Mouse (Mus musculus): ENCODE results near the gene Faf2. TPM values are rescaled to one million over a fixed set of nuclear protein-coding genes. Genes with fewer than 3 reads are reported as not detected.

Gene Faf2
- polyA plus RNA-seq, 1 experiment from 2014 or later = 98.5 TPM

GRCm38 (mm10) chr13:54650461-54650860, 28.9 kb downstream of the Faf2 start:
- Histone ChIP-seq H3K9me3 (ENCODE audit: control insufficient read depth, low read length) (no peaks in the 10 kb centered on the region), H3K27me3 (ENCODE audit: control insufficient read depth, insufficient read depth, low read length) (no peaks in the 10 kb centered on the region), H3K4me3 (replicated peaks; ENCODE audit: low read depth, low read length) (no peak overlapping the region), H3K4me2 (ENCODE audit: low read length) (no peak overlapping the region), H3K36me3 (ENCODE audit: control insufficient read depth, insufficient read depth, low read length) (peaks cover 96% of the 10 kb centered on the region), H3K4me1 (ENCODE audit: control insufficient read depth, insufficient read depth, low read length) (no peaks in the 10 kb centered on the region), H3K9ac (replicated peaks; ENCODE audit: low read length) (no peak overlapping the region), H3K27ac (replicated peaks; ENCODE audit: low read depth, low read length) (no peak overlapping the region)
- 100% methylated on average over 3 of the region's 3 CpGs for WGBS
- DNase-seq = no peak
- no peak for ATAC-seq (ENCODE audit: low FRiP score, low TSS enrichment)

GRCm38 (mm10) chr13:54660877-54661276, 39.3 kb downstream of the Faf2 start:
- no peak for DNase-seq
- H3K9ac ChIP-seq (replicated peaks; ENCODE audit: low read length) = no peak overlapping the region
- ATAC-seq (ENCODE audit: low FRiP score, low TSS enrichment) = no peak
- no peak overlapping the region for H3K4me3 ChIP-seq (replicated peaks; ENCODE audit: low read depth, low read length)
- no peaks in the 10 kb centered on the region for H3K9me3 ChIP-seq (ENCODE audit: control insufficient read depth, low read length)
- 64% methylated on average over 5 of the region's 5 CpGs for WGBS
- no peak overlapping the region for H3K4me2 ChIP-seq (ENCODE audit: low read length)
- H3K4me1 ChIP-seq (ENCODE audit: control insufficient read depth, insufficient read depth, low read length) = no peaks in the 10 kb centered on the region
- H3K27me3 ChIP-seq (ENCODE audit: control insufficient read depth, insufficient read depth, low read length) = no peaks in the 10 kb centered on the region
- H3K27ac ChIP-seq (replicated peaks; ENCODE audit: low read depth, low read length) = no peak overlapping the region
- H3K36me3 ChIP-seq (ENCODE audit: control insufficient read depth, insufficient read depth, low read length) = peaks cover 79% of the 10 kb centered on the region

GRCm38 (mm10) chr13:54661358-54661757, 39.8 kb downstream of the Faf2 start:
- no peak overlapping the region for H3K4me3 ChIP-seq (replicated peaks; ENCODE audit: low read depth, low read length)
- H3K36me3 ChIP-seq (ENCODE audit: control insufficient read depth, insufficient read depth, low read length) = peaks cover 74% of the 10 kb centered on the region
- no peaks in the 10 kb centered on the region for H3K27me3 ChIP-seq (ENCODE audit: control insufficient read depth, insufficient read depth, low read length)
- no peak overlapping the region for H3K27ac ChIP-seq (replicated peaks; ENCODE audit: low read depth, low read length)
- 89% methylated on average over 12 of the region's 12 CpGs for WGBS
- no peak overlapping the region for H3K4me2 ChIP-seq (ENCODE audit: low read length)
- ATAC-seq (ENCODE audit: low FRiP score, low TSS enrichment) (no peak), DNase-seq (no peak)
- no peaks in the 10 kb centered on the region for H3K4me1 ChIP-seq (ENCODE audit: control insufficient read depth, insufficient read depth, low read length)
- H3K9me3 ChIP-seq (ENCODE audit: control insufficient read depth, low read length) = no peaks in the 10 kb centered on the region
- no peak overlapping the region for H3K9ac ChIP-seq (replicated peaks; ENCODE audit: low read length)

- 87% methylated on average over 4 of the region's 4 CpGs for WGBS
- H3K9me3 ChIP-seq (ENCODE audit: control insufficient read depth, low read length) = no peaks in the 10 kb centered on the region
- H3K36me3 ChIP-seq (ENCODE audit: control insufficient read depth, insufficient read depth, low read length) = peaks cover 53% of the 10 kb centered on the region
Observed at GRCm38 (mm10) chr13:54663999-54664398, 42.4 kb downstream of the Faf2 start.

GRCm38 (mm10) chr13:54664509-54664908, 42.9 kb downstream of the Faf2 start:
- H3K4me1 ChIP-seq (ENCODE audit: control insufficient read depth, insufficient read depth, low read length) = no peaks in the 10 kb centered on the region
- H3K36me3 ChIP-seq (ENCODE audit: control insufficient read depth, insufficient read depth, low read length) = peaks cover 48% of the 10 kb centered on the region
- H3K9ac ChIP-seq (replicated peaks; ENCODE audit: low read length) = no peak overlapping the region
- no peak for ATAC-seq (ENCODE audit: low FRiP score, low TSS enrichment)
- DNase-seq = no peak
- no peaks in the 10 kb centered on the region for H3K9me3 ChIP-seq (ENCODE audit: control insufficient read depth, low read length)
- WGBS = 88% methylated on average over 1 of the region's 1 CpGs
- no peak overlapping the region for H3K4me3 ChIP-seq (replicated peaks; ENCODE audit: low read depth, low read length)
- H3K27me3 ChIP-seq (ENCODE audit: control insufficient read depth, insufficient read depth, low read length) = no peaks in the 10 kb centered on the region
- H3K4me2 ChIP-seq (ENCODE audit: low read length) = no peak overlapping the region
- no peak overlapping the region for H3K27ac ChIP-seq (replicated peaks; ENCODE audit: low read depth, low read length)

More at GRCm38 (mm10) chr13:54663999-54664398, 42.4 kb downstream of the Faf2 start:
- DNase-seq = no peak
- no peaks in the 10 kb centered on the region for H3K4me1 ChIP-seq (ENCODE audit: control insufficient read depth, insufficient read depth, low read length)
- H3K27ac ChIP-seq (replicated peaks; ENCODE audit: low read depth, low read length) = no peak overlapping the region
- no peak overlapping the region for H3K9ac ChIP-seq (replicated peaks; ENCODE audit: low read length)
- no peak overlapping the region for H3K4me3 ChIP-seq (replicated peaks; ENCODE audit: low read depth, low read length)
- H3K4me2 ChIP-seq (ENCODE audit: low read length) = no peak overlapping the region
- no peaks in the 10 kb centered on the region for H3K27me3 ChIP-seq (ENCODE audit: control insufficient read depth, insufficient read depth, low read length)
- no peak for ATAC-seq (ENCODE audit: low FRiP score, low TSS enrichment)

GRCm38 (mm10) chr13:54665062-54665461, 43.5 kb downstream of the Faf2 start:
- no peak overlapping the region for H3K9ac ChIP-seq (replicated peaks; ENCODE audit: low read length)
- no peaks in the 10 kb centered on the region for H3K27me3 ChIP-seq (ENCODE audit: control insufficient read depth, insufficient read depth, low read length)
- no peak overlapping the region for H3K4me2 ChIP-seq (ENCODE audit: low read length)
- no peaks in the 10 kb centered on the region for H3K4me1 ChIP-seq (ENCODE audit: control insufficient read depth, insufficient read depth, low read length)
- H3K36me3 ChIP-seq (ENCODE audit: control insufficient read depth, insufficient read depth, low read length) = peaks cover 42% of the 10 kb centered on the region
- ATAC-seq (ENCODE audit: low FRiP score, low TSS enrichment) = no peak
- H3K4me3 ChIP-seq (replicated peaks; ENCODE audit: low read depth, low read length) = no peak overlapping the region
- no peak for DNase-seq
- no peak overlapping the region for H3K27ac ChIP-seq (replicated peaks; ENCODE audit: low read depth, low read length)
- H3K9me3 ChIP-seq (ENCODE audit: control insufficient read depth, low read length) = no peaks in the 10 kb centered on the region
- 97% methylated on average over 7 of the region's 7 CpGs for WGBS

- H3K27ac ChIP-seq (replicated peaks; ENCODE audit: low read depth, low read length) = no peak overlapping the region
- DNase-seq = no peak
- H3K27me3 ChIP-seq (ENCODE audit: control insufficient read depth, insufficient read depth, low read length) = no peaks in the 10 kb centered on the region
- no peak for ATAC-seq (ENCODE audit: low FRiP score, low TSS enrichment)
- no peaks in the 10 kb centered on the region for H3K9me3 ChIP-seq (ENCODE audit: control insufficient read depth, low read length)
- no peak overlapping the region for H3K9ac ChIP-seq (replicated peaks; ENCODE audit: low read length)
- 91% methylated on average over 2 of the region's 2 CpGs for WGBS
- no peak overlapping the region for H3K4me2 ChIP-seq (ENCODE audit: low read length)
- H3K4me3 ChIP-seq (replicated peaks; ENCODE audit: low read depth, low read length) = no peak overlapping the region
- no peaks in the 10 kb centered on the region for H3K4me1 ChIP-seq (ENCODE audit: control insufficient read depth, insufficient read depth, low read length)
- H3K36me3 ChIP-seq (ENCODE audit: control insufficient read depth, insufficient read depth, low read length) = 0 out of 2 replicates have a peak, but pooled peaks cover 4% of the 10 kb centered on the region
Observed at GRCm38 (mm10) chr13:54670491-54670890, 48.9 kb downstream of the Faf2 start.

- DNase-seq (no peak), ATAC-seq (ENCODE audit: low FRiP score, low TSS enrichment) (no peak)
- Histone ChIP-seq H3K36me3 (ENCODE audit: control insufficient read depth, insufficient read depth, low read length) (peaks cover 30% of the 10 kb centered on the region), H3K4me1 (ENCODE audit: control insufficient read depth, insufficient read depth, low read length) (no peaks in the 10 kb centered on the region), H3K27ac (replicated peaks; ENCODE audit: low read depth, low read length) (no peak overlapping the region), H3K9ac (replicated peaks; ENCODE audit: low read length) (no peak overlapping the region), H3K27me3 (ENCODE audit: control insufficient read depth, insufficient read depth, low read length) (no peaks in the 10 kb centered on the region), H3K4me3 (replicated peaks; ENCODE audit: low read depth, low read length) (no peak overlapping the region), H3K9me3 (ENCODE audit: control insufficient read depth, low read length) (no peaks in the 10 kb centered on the region), H3K4me2 (ENCODE audit: low read length) (no peak overlapping the region)
- 68% methylated on average over 11 of the region's 11 CpGs for WGBS
Observed at GRCm38 (mm10) chr13:54675895-54676590, 54.5 kb downstream of the Faf2 start.

- Histone ChIP-seq H3K36me3 (ENCODE audit: control insufficient read depth, insufficient read depth, low read length) (peaks cover 52% of the 10 kb centered on the region), H3K9me3 (ENCODE audit: control insufficient read depth, low read length) (no peaks in the 10 kb centered on the region), H3K27ac (replicated peaks; ENCODE audit: low read depth, low read length) (no peak overlapping the region), H3K27me3 (ENCODE audit: control insufficient read depth, insufficient read depth, low read length) (no peaks in the 10 kb centered on the region), H3K4me3 (replicated peaks; ENCODE audit: low read depth, low read length) (no peak overlapping the region), H3K4me1 (ENCODE audit: control insufficient read depth, insufficient read depth, low read length) (no peaks in the 10 kb centered on the region), H3K4me2 (ENCODE audit: low read length) (no peak overlapping the region), H3K9ac (replicated peaks; ENCODE audit: low read length) (no peak overlapping the region)
- 88% methylated on average over 4 of the region's 4 CpGs for WGBS
- DNase-seq (no peak), ATAC-seq (ENCODE audit: low FRiP score, low TSS enrichment) (no peak)
Observed at GRCm38 (mm10) chr13:54678263-54678662, 56.7 kb downstream of the Faf2 start.

Data from midbrain, embryonic 14.5 days (tissue).